Mouse (Mus musculus): Measurements from ENCODE around the gene Nol4l. TPM values are rescaled to one million over a fixed set of nuclear protein-coding genes. Genes with fewer than 3 reads are reported as not detected.

Gene Nol4l
- polyA plus RNA-seq, 1 experiment from 2014 or later = 45.4 TPM

DNA sequence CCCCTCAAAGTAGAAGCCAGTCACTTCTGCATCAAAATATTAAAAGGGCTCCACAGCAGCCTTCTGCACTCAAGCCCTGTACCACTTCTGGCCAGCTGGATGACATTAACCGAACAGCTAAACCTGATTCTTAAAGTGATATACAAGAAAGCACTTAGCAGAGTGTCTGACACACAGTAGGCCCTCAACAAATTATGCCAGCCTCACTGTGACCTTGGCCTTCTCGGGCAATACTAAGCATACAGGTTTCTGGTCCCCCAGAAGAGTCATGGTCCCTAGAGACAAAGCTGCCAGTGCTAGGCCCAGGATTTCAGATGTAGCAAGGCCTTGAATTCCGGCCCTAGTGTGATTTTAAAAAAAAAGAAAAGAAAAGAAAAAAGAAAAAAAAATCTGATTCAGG lies 9.1 kb upstream of the Nol4l start:
- Histone ChIP-seq H3K27me3 (no peaks in the 10 kb centered on the region), H3K4me2 (no peak overlapping the region), H3K4me3 (no peak overlapping the region), H3K4me1 (replicated peaks) (no peaks in the 10 kb centered on the region), H3K9ac (no peak overlapping the region), H3K27ac (replicated peaks) (no peak overlapping the region), H3K36me3 (no peaks in the 10 kb centered on the region), H3K9me3 (no peaks in the 10 kb centered on the region)
- 88% methylated on average over 3 of the region's 3 CpGs for WGBS
- no peak for ATAC-seq (ENCODE audit: low FRiP score, low read depth)

- H3K9me3 ChIP-seq = no peaks in the 10 kb centered on the region
- no peak overlapping the region for H3K9ac ChIP-seq
- 76% methylated on average over 1 of the region's 1 CpGs for WGBS
- H3K27me3 ChIP-seq = no peaks in the 10 kb centered on the region
- no peak overlapping the region for H3K4me2 ChIP-seq
- H3K4me1 ChIP-seq (replicated peaks) = peaks cover 7% of the 10 kb centered on the region
- H3K36me3 ChIP-seq = no peaks in the 10 kb centered on the region
- no peak for ATAC-seq (ENCODE audit: low FRiP score, low read depth)
- H3K4me3 ChIP-seq = no peak overlapping the region
- no peak overlapping the region for H3K27ac ChIP-seq (replicated peaks)
Measured at GRCm38 (mm10) chr2:153533981-153534380, 4.2 kb upstream of the Nol4l start.

GRCm38 (mm10) chr2:153530948-153531347 lies 1.2 kb upstream of the Nol4l start:
- Histone ChIP-seq H3K4me1 (replicated peaks) (peaks cover 30% of the 10 kb centered on the region), H3K27ac (replicated peaks) (no peak overlapping the region), H3K9ac (no peak overlapping the region), H3K9me3 (no peaks in the 10 kb centered on the region), H3K4me2 (peak overlapping the region; percentile 93; the same call in 1 of the 2 replicates), H3K4me3 (peak overlapping the region; percentile 98; the same call in 1 of the 2 replicates), H3K36me3 (no peaks in the 10 kb centered on the region), H3K27me3 (no peaks in the 10 kb centered on the region)
- 60% methylated on average over 5 of the region's 5 CpGs for WGBS
- ATAC-seq (ENCODE audit: low FRiP score, low read depth) = no peak

GRCm38 (mm10) chr2:153529365-153529781 lies 398 bp downstream of the Nol4l start:
- Histone ChIP-seq H3K27me3 (no peaks in the 10 kb centered on the region), H3K4me1 (replicated peaks) (peaks cover 40% of the 10 kb centered on the region), H3K4me2 (peak overlapping the region; percentile 93), H3K36me3 (no peaks in the 10 kb centered on the region), H3K4me3 (peak overlapping the region; percentile 98), H3K27ac (replicated peaks) (peak overlapping the region; percentile 89), H3K9ac (peak overlapping the region; percentile 86), H3K9me3 (no peaks in the 10 kb centered on the region)
- under 1% methylated on average over 47 of the region's 53 CpGs for WGBS
- ATAC-seq (ENCODE audit: low FRiP score, low read depth) = peak; percentile 19

DNA sequence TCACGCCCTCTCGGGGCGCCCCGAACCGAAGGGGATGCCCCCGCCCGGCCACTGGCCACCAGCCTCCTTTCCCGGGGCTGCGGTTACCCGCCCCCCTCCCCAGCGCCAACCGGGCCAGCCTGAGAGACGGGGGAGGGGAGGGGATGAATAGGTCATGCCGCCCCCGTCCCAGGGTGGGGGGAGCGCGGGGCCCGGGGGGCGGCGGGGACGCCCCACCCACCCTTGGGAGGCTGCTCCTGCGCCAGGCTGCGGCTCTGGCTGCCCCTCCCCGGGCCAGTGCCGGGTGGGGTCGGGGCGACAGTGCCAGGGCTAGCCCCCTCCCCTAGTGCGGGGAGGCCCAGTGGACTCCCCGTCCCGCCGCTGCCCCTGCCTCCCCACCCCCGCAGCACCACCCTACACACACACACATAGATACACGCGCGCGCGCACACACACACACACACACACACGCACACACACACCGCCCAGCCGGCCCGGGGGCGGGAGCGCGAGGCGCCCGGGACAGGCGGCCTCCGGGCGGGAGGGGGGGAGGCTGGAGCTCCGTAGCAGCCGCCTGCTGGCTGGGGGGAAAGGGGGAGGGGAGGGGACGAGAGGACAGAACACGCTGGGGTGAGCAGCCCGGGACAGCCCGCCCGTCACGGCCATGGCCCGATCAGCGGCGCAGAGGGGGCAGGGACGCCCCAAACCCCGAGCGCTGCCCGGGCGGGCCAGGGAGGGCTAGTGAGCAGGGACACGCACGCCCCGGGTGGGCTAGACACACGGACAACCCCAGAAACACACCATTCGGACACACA lies 1.0 kb downstream of the Nol4l start:
- peak; percentile 49 for ATAC-seq (ENCODE audit: low FRiP score, low read depth)
- no peaks in the 10 kb centered on the region for H3K36me3 ChIP-seq
- 1% methylated on average over 16 of the region's 70 CpGs for whole genome bisulfite sequencing

DNA sequence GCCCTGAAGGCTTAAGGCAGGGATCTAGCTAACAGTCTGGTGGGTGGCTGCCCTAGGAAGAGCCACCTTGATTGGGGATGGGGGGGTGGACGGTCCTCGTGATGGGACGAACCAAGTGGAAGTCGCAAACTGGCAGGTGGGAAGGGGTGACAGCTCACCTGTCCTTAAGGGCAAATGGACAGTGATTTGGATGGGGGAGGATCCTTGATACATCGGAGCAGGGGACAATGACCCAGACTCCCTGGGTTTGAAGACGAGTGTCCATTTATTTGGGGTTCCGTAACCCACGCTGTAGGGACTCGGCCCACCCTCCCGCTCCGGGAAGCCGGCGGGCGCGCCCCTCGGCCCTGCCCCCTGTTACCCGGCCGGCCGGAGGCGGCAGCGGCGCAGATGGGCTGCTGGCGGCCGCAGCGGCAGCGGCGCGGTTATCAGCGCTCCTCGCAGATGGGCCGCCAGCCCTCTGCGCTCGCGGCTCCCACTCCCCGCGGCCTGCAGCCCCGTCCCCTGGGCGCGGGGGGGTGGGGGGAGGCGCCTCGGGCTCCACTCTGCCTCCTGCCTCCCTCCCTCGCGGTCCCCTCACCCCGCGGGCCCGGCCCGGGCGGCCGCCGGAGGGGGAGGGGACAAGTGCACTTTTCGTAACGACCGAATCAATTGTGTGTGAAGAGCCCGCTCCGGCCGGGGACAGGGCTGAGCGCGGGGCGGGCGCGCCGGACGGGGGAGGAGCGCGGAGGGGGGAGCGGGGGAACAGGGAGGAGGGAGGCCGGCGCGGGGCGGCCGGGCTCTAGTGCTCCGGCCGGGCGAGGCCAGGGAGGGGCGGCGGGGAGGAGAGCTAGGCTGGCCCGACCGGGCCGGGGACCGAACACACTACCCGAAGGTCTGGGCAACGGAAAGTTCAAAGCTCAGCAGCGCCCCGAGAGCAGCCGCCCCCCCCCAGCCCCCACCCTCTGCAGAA lies 1.9 kb downstream of the Nol4l start:
- peak overlapping the region; percentile 93 for H3K4me2 ChIP-seq
- WGBS = 3% methylated on average over 56 of the region's 85 CpGs
- no peaks in the 10 kb centered on the region for H3K27me3 ChIP-seq
- H3K9me3 ChIP-seq = no peaks in the 10 kb centered on the region
- peak; percentile 32 for ATAC-seq (ENCODE audit: low FRiP score, low read depth)
- H3K4me1 ChIP-seq (replicated peaks) = peaks cover 55% of the 10 kb centered on the region
- H3K9ac ChIP-seq = peak overlapping the region; percentile 86
- peak overlapping the region; percentile 98 for H3K4me3 ChIP-seq
- peak overlapping the region; percentile 89 for H3K27ac ChIP-seq (replicated peaks)
- no peaks in the 10 kb centered on the region for H3K36me3 ChIP-seq

More for the DNA sequence above, 1.0 kb downstream of the Nol4l start:
- H3K4me1 ChIP-seq (replicated peaks) = peaks cover 45% of the 10 kb centered on the region
- no peaks in the 10 kb centered on the region for H3K9me3 ChIP-seq
- H3K27me3 ChIP-seq = no peaks in the 10 kb centered on the region
- H3K4me3 ChIP-seq = peak overlapping the region; percentile 98
- H3K27ac ChIP-seq (replicated peaks) = peak overlapping the region; percentile 89
- peak overlapping the region; percentile 93 for H3K4me2 ChIP-seq
- peak overlapping the region; percentile 86 for H3K9ac ChIP-seq

DNA sequence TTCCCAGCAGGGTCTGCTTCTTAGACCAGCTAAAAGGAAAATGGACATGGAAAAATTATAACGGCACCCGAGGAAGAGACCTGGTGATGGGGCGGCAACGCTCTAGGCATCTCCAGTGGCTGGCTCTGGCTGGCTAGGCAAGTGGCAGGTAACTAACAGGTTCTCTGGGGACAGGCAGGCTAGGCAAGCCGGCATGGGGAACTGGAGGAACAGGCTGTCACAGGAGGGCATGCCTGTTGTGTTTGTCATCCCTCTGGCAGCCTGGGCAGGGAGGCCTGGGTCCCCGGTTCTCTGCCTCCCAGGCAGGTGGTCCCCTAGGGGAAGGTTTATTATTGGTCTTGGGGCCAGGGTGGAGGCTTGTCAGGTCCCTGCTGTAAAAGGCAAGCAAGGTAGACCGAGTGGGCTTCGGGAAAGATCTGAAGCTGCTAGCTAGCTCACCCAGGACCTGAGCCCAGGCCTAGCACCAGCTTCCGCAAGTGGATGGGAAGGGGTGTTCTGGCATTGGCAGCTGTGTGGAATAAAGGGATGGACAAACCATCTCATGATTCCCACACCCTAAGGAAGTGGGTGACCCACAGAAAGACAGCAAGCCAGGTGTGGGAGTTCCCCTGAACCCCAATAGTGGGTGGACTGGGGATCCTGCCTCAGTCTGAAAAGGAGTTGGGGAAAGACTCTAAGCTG lies 2.8 kb downstream of the Nol4l start:
- H3K4me2 ChIP-seq = peak overlapping the region; percentile 93
- no peaks in the 10 kb centered on the region for H3K9me3 ChIP-seq
- no peaks in the 10 kb centered on the region for H3K27me3 ChIP-seq
- H3K36me3 ChIP-seq = no peaks in the 10 kb centered on the region
- H3K27ac ChIP-seq (replicated peaks) = peak overlapping the region; percentile 89
- 35% methylated on average over 9 of the region's 9 CpGs for WGBS
- no peak for ATAC-seq (ENCODE audit: low FRiP score, low read depth)
- peaks cover 63% of the 10 kb centered on the region for H3K4me1 ChIP-seq (replicated peaks)
- H3K4me3 ChIP-seq = peak overlapping the region; percentile 98
- H3K9ac ChIP-seq = peak overlapping the region; percentile 86

DNA sequence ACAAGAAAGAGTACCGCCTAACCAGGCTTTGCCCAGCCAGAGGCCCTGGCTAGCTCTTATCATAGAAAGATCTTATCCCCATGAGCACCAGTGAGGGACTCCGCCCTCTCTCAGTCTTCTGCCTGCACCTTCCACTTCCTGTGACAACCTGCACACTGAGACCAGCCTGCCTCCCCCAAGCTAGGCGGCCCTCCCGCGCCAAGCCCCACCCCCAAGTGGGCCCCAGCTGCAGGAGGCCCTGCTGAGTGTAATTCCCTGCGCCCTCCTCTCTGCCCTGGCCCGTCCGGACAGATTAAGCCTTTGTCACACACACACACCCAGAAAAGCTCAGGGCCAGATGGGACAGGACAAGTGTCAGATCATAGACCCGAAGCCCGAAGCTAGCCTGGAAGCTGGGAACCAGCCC lies 3.9 kb downstream of the Nol4l start:
- H3K4me3 ChIP-seq = no peak overlapping the region
- no peaks in the 10 kb centered on the region for H3K36me3 ChIP-seq
- peak overlapping the region; percentile 9; the same call in 1 of the 2 replicates for H3K4me2 ChIP-seq
- H3K9ac ChIP-seq = no peak overlapping the region
- H3K4me1 ChIP-seq (replicated peaks) = peaks cover 64% of the 10 kb centered on the region
- ATAC-seq (ENCODE audit: low FRiP score, low read depth) = no peak
- no peaks in the 10 kb centered on the region for H3K9me3 ChIP-seq
- WGBS = 17% methylated on average over 10 of the region's 10 CpGs
- H3K27ac ChIP-seq (replicated peaks) = no peak overlapping the region
- no peaks in the 10 kb centered on the region for H3K27me3 ChIP-seq

- 70% methylated on average over 2 of the region's 2 CpGs for WGBS
- H3K4me3 ChIP-seq = no peak overlapping the region
- H3K9me3 ChIP-seq = no peaks in the 10 kb centered on the region
- H3K9ac ChIP-seq = no peak overlapping the region
- H3K4me2 ChIP-seq = no peak overlapping the region
- no peak for ATAC-seq (ENCODE audit: low FRiP score, low read depth)
- H3K27me3 ChIP-seq = no peaks in the 10 kb centered on the region
- no peak overlapping the region for H3K27ac ChIP-seq (replicated peaks)
- H3K36me3 ChIP-seq = no peaks in the 10 kb centered on the region
- H3K4me1 ChIP-seq (replicated peaks) = peaks cover 57% of the 10 kb centered on the region
Measured at GRCm38 (mm10) chr2:153524727-153525126, 5.0 kb downstream of the Nol4l start.

DNA sequence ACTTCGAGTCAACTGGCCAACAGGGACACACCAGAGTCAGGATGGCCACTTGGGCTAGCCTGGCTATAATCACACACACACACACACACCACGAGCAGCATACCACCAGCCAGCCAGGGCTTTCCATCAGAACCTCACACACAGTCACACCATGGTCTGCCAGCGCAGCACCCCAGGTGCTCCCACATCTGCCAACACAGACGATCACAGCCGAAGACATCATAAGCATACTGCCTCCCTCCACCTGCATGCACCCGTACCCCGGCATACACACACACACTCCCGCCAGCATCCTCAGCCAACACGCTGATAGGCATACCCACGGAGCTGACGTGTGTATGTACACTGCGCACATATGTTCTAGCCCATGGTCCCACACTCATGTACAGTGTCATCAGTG lies 6.1 kb downstream of the Nol4l start:
- Histone ChIP-seq H3K27me3 (no peaks in the 10 kb centered on the region), H3K4me1 (replicated peaks) (peaks cover 57% of the 10 kb centered on the region), H3K9me3 (no peaks in the 10 kb centered on the region), H3K4me2 (no peak overlapping the region), H3K9ac (no peak overlapping the region), H3K4me3 (no peak overlapping the region), H3K36me3 (no peaks in the 10 kb centered on the region), H3K27ac (replicated peaks) (no peak overlapping the region)
- ATAC-seq (ENCODE audit: low FRiP score, low read depth) = no peak
- 79% methylated on average over 12 of the region's 12 CpGs for WGBS

- Histone ChIP-seq H3K36me3 (no peaks in the 10 kb centered on the region), H3K9me3 (no peaks in the 10 kb centered on the region), H3K9ac (no peak overlapping the region), H3K4me2 (no peak overlapping the region), H3K27ac (replicated peaks) (no peak overlapping the region), H3K4me1 (replicated peaks) (peaks cover 53% of the 10 kb centered on the region), H3K4me3 (no peak overlapping the region), H3K27me3 (no peaks in the 10 kb centered on the region)
- no peak for ATAC-seq (ENCODE audit: low FRiP score, low read depth)
- 77% methylated on average over 9 of the region's 9 CpGs for WGBS
Measured at GRCm38 (mm10) chr2:153523143-153523542, 6.6 kb downstream of the Nol4l start.
